Mouse (Mus musculus) adipose tissue, adult 10 weeks (tissue): ENCODE measurements around the gene Mrfap1. TPM values are rescaled to one million over a fixed set of nuclear protein-coding genes. Genes with fewer than 3 reads are reported as not detected.

Experiments used
- polyA plus RNA-seq: library from polyadenylated mRNA; stranded (reverse); fragments of 350-450 nt; fragmentation: Illumina TruSeq; extraction: RNeasy Lipid Tissue Mini Kit (QIAGEN cat#74804); gene quantifications from one replicate; pipeline ENCODE4 v1.2.3, GENCODE M21; 2014; ENCODE audit warnings: low read depth, low replicate concordance

Gene Mrfap1
- polyA plus RNA-seq = 224 TPM

GRCm38 (mm10) chr5:36796296-36797014 is at the start of gene Mrfap1:
TSS of gene Mrfap1 (minus strand) at chr5:36796772.

GRCm38 (mm10) chr5:36829913-36830879 is 33.6 kb upstream of the Mrfap1 start, which contains the start of gene Man2b2:
TSS of gene Man2b2 (minus strand) at chr5:36830653.

GRCm38 (mm10) chr5:36748536-36749061 is 48.0 kb downstream of the Mrfap1 start, which contains the start of gene Bloc1s4:
TSS of gene Bloc1s4 (minus strand) at chr5:36748650.

Other genes with a start within 250 kb of the Mrfap1 start
- gene Tbc1d14, start 203.5 kb downstream of the Mrfap1 start, polyA plus RNA-seq = 51.8 TPM
- gene D5Ertd579e, start 100.7 kb downstream of the Mrfap1 start, polyA plus RNA-seq = 37.7 TPM
- gene Bloc1s4, start 48.1 kb downstream of the Mrfap1 start, polyA plus RNA-seq = 10.7 TPM
- gene Man2b2, start 33.9 kb upstream of the Mrfap1 start, polyA plus RNA-seq = 30.1 TPM
- gene Ppp2r2c, start 71.7 kb upstream of the Mrfap1 start, polyA plus RNA-seq = 1.8 TPM
- gene Wfs1, start 192.4 kb upstream of the Mrfap1 start, polyA plus RNA-seq = 29.7 TPM